Mouse (Mus musculus) heart, postnatal 0 days (tissue): ENCODE results near the gene Dennd5b. TPM values are rescaled to one million over a fixed set of nuclear protein-coding genes. Genes with fewer than 3 reads are reported as not detected.

Experiments used
- ATAC-seq: fragments of 200-750 bp; cut with Nextera tagmentation; 2 replicates; pipeline ENCODE4 v1.8.0; 2017; ENCODE audit warnings: low read depth, moderate number of reproducible peaks, moderate library complexity; ENCODE audit not compliant: insufficient read depth
- DNase-seq: peaks from one replicate; pipeline ENCODE4 v3.0.0-alpha.2; 2016; ENCODE audit warnings: low spot score
- H3K27ac ChIP-seq: fragments of 300-500 bp; sonication (generic); 2 replicates; pipeline ENCODE4 v1.5.1; 2014; ENCODE audit warnings: low read depth, mild to moderate bottlenecking
- H3K27me3 ChIP-seq: fragments of 300-500 bp; sonication (generic); 2 replicates; pipeline ENCODE4 v1.6.1; 2014; ENCODE audit warnings: low read length, mixed read lengths; ENCODE audit not compliant: control insufficient read depth, insufficient read depth
- H3K36me3 ChIP-seq: fragments of 300-500 bp; sonication (generic); replicated peaks from 2 replicates; pipeline ENCODE4 v1.6.1; 2014; ENCODE audit warnings: low read length, mixed read lengths; ENCODE audit not compliant: control insufficient read depth, insufficient read depth
- H3K4me1 ChIP-seq: fragments of 300-500 bp; sonication (generic); 2 replicates; pipeline ENCODE4 v1.6.1; 2014; ENCODE audit warnings: antibody characterized with exemption; ENCODE audit not compliant: control insufficient read depth, insufficient read depth
- H3K4me2 ChIP-seq: fragments of 300-500 bp; sonication (generic); 2 replicates; pipeline ENCODE4 v1.6.1; 2014; ENCODE audit warnings: low read depth, mild to moderate bottlenecking, low read length, moderate library complexity
- H3K4me3 ChIP-seq: fragments of 300-500 bp; sonication (generic); 2 replicates; pipeline ENCODE4 v1.5.1; 2014; ENCODE audit warnings: low read depth, low read length
- H3K9ac ChIP-seq: fragments of 300-500 bp; sonication (generic); replicated peaks from 2 replicates; pipeline ENCODE4 v1.6.1; 2014; ENCODE audit warnings: low read depth, low read length, mixed read lengths
- H3K9me3 ChIP-seq: fragments of 300-500 bp; sonication (generic); replicated peaks from 2 replicates; pipeline ENCODE4 v1.6.1; 2016; ENCODE audit warnings: low read length; ENCODE audit not compliant: control insufficient read depth
- CTCF ChIP-seq: IDR thresholded peaks from 2 replicates; pipeline ENCODE4 v1.5.1; 2016; ENCODE audit warnings: antibody characterized with exemption, control low read depth, low read depth
- EP300 ChIP-seq: IDR thresholded peaks from 2 replicates; pipeline ENCODE4 v1.6.1; 2016; ENCODE audit warnings: antibody characterized with exemption, low read depth
- WGBS: fragments of 180-500 bp; shearing (Covaris S2); extraction: QIAGEN DNeasy Blood & Tissue Kit; methylation state at CpG from one replicate; pipeline ENCODE4 v1.1.7; 2014; 5-methylcytosine and 5-hydroxymethylcytosine counted together
- polyA plus RNA-seq: library from polyadenylated mRNA; unstranded; fragments of >200 nt; fragmentation: Nextera tagmentation; extraction: Ambion mirVana; gene quantifications from 2 replicates; pipeline ENCODE4 v1.2.1, GENCODE M21; 2015
- total RNA-seq: library from RNA; depleted of rRNA; stranded (reverse); fragments of >200 nt; gene quantifications from 2 replicates; pipeline ENCODE4 v1.2.3, GENCODE M21; 2014; ENCODE audit warnings: low replicate concordance

Dennd5b gene
- total and polyA plus RNA-seq, 2 experiments from 2014 or later: 5.4 to 25.5 TPM

- DNase-seq (no peak), ATAC-seq (no peak)
- Histone ChIP-seq H3K27ac (no peak overlapping the region), H3K9me3 (no peaks in the 10 kb centered on the region), H3K9ac (no peak overlapping the region), H3K36me3 (no peaks in the 10 kb centered on the region), H3K4me1 (peaks cover 11% of the 10 kb centered on the region; the same call in 1 of the 2 replicates), H3K4me3 (no peak overlapping the region), H3K27me3 (no peaks in the 10 kb centered on the region), H3K4me2 (no peak overlapping the region)
- WGBS: 95% methylated on average over 6 of the region's 6 CpGs
- TF ChIP-seq EP300 (no peak), CTCF (no peak)
Observed at GRCm38 (mm10) chr6:149092406-149092805, 9.1 kb downstream of the Dennd5b start.

DNA sequence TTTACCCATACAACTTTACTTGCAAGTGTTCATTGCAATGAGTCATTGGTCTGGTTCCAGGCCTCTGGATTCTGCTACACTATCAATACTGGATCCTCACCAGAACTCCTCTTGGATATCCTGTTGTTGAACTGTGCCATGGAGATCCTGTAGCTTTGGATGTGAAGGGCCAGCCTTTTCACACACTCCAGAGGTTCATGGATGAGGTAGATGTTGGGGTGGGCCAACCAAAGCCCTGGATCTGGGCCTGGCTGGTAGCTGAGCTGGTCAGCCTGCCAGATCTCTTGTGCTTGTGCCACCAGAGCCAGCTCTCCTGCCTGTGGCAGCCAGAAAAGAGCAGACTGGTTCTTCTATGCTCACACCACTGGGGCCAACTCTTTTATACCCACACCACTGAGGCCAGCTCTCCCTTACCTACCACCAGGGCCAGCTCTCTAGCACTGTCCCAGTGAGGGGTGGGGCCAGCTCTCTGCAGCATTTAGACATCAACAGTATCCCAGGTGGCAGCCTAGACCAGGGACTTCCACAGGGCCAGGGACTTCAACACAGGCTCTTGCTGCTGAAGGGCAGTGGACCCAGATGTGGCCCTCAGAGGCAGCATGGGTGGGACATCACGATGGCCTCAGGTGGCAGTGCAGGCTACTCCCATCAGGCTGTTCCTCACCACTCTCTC is 24.2 kb downstream of the Dennd5b start:
- no peaks in the 10 kb centered on the region for H3K27me3 ChIP-seq
- H3K9ac ChIP-seq: no peak overlapping the region
- 100% methylated on average over 1 of the region's 1 CpGs for WGBS
- no peaks in the 10 kb centered on the region; the same call in 1 of the 2 replicates for H3K36me3 ChIP-seq
- ATAC-seq (no peak), DNase-seq (no peak)
- H3K4me2 ChIP-seq: no peak overlapping the region
- H3K4me1 ChIP-seq: peaks cover 7% of the 10 kb centered on the region
- TF ChIP-seq EP300 (no peak), CTCF (no peak)
- H3K27ac ChIP-seq: no peak overlapping the region
- H3K4me3 ChIP-seq: no peak overlapping the region
- H3K9me3 ChIP-seq: no peaks in the 10 kb centered on the region

DNA sequence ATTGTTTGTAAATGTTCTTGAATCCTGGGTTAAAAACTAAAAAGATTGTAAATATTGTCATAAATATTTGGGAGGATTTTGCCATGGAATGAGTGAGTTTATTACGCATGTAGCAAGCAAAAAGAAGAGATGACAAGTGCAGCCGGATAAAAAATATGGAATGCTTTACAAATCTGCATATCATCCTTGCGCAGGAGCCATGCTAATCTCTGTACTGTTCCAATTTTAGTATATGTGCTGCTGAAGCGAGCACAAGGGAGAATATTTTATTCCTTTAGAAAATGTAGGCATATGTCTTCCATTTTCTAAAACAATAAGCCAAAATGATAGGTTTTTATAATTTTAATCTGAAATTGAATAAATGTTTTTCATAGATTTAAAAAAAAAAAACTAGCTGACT is 27.6 kb downstream of the Dennd5b start:
- H3K4me1 ChIP-seq: peaks cover 7% of the 10 kb centered on the region
- no peak overlapping the region for H3K27ac ChIP-seq
- WGBS: 51% methylated on average over 4 of the region's 4 CpGs
- no peak overlapping the region for H3K4me2 ChIP-seq
- no peak for DNase-seq
- H3K9ac ChIP-seq: no peak overlapping the region
- no peak overlapping the region for H3K4me3 ChIP-seq
- ATAC-seq: no peak
- no peaks in the 10 kb centered on the region for H3K27me3 ChIP-seq
- no peaks in the 10 kb centered on the region; the same call in 1 of the 2 replicates for H3K36me3 ChIP-seq
- H3K9me3 ChIP-seq: no peaks in the 10 kb centered on the region
- no peak for TF ChIP-seq CTCF
- TF ChIP-seq EP300: no peak

GRCm38 (mm10) chr6:149072873-149073272 is 28.6 kb downstream of the Dennd5b start:
- no peak for ATAC-seq
- 40% methylated on average over 3 of the region's 3 CpGs for WGBS
- no peak for TF ChIP-seq EP300
- no peak for TF ChIP-seq CTCF

DNA sequence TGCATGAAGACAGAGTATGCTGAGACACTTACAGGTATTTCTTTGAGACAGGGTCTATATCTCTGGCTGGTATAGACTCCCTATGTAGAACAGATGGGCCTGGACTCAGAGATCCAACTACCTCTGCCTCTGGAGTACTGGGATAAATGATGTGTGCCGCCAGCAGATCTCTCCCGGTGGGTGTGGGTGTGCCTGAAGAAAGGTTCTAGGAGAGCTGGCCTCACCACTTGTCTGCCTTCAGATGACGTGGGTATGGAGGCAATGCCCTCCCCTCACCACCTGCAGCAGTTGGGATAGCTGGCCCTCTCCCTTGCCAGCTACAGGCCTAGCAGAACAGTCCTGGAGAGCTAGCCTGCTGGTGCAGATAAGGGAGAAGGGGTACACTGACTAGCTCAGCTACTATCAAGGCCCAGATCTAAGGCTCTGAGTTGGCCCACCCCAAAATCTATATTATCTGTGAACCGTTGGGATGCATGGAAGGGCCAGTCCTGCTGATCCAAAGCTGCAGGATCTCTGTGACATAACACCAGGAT is 30.8 kb downstream of the Dennd5b start:
- Histone ChIP-seq H3K27ac (no peak overlapping the region), H3K36me3 (peaks cover 11% of the 10 kb centered on the region; the same call in 1 of the 2 replicates), H3K9ac (no peak overlapping the region), H3K9me3 (no peaks in the 10 kb centered on the region), H3K27me3 (no peaks in the 10 kb centered on the region), H3K4me1 (peaks cover 7% of the 10 kb centered on the region), H3K4me3 (no peak overlapping the region), H3K4me2 (no peak overlapping the region)
- 76% methylated on average over 4 of the region's 4 CpGs for WGBS
- DNase-seq (no peak), ATAC-seq (no peak)
- TF ChIP-seq CTCF: no peak

More at GRCm38 (mm10) chr6:149072873-149073272, 28.6 kb downstream of the Dennd5b start:
- H3K4me3 ChIP-seq: no peak overlapping the region
- H3K9ac ChIP-seq: no peak overlapping the region
- no peaks in the 10 kb centered on the region for H3K27me3 ChIP-seq
- H3K4me1 ChIP-seq: peaks cover 7% of the 10 kb centered on the region
- no peak for DNase-seq
- no peak overlapping the region for H3K27ac ChIP-seq
- H3K4me2 ChIP-seq: no peak overlapping the region
- H3K9me3 ChIP-seq: no peaks in the 10 kb centered on the region
- H3K36me3 ChIP-seq: peaks cover 1% of the 10 kb centered on the region; the same call in 1 of the 2 replicates
